Mouse (Mus musculus) layer of hippocampus, adult 6 months (tissue): Measurements from ENCODE around the gene Wfdc2. TPM values are rescaled to one million over a fixed set of nuclear protein-coding genes. Genes with fewer than 3 reads are reported as not detected.

Source experiments
- long read RNA-seq, 2 experiments: library from polyadenylated mRNA; unstranded; transcript quantifications; one replicate each; pipeline ENCODE4 v2.0.0; 2019 to 2020
- polyA plus RNA-seq: library from polyadenylated mRNA; unstranded; fragments of <200 nt; fragmentation: Nextera tagmentation; gene quantifications from 2 replicates; pipeline ENCODE4 v1.2.3, GENCODE M21; 2021

Gene Wfdc2
- 0.52 and 8.3 TPM in 2 replicates for polyA plus RNA-seq
- long read RNA-seq, experiment 1 = 0 reads
- long read RNA-seq, experiment 2 = 0 reads

GRCm38 (mm10) chr2:164562391-164563188 is at the start of gene Wfdc2:
Gene Wfdc2 (plus strand): TSS chr2:164562413.

GRCm38 (mm10) chr2:164573359-164573758 is 11.1 kb downstream of the Wfdc2 start, which contains the start of gene Spint3:
Gene Spint3 (minus strand): TSS chr2:164573459.

DNA sequence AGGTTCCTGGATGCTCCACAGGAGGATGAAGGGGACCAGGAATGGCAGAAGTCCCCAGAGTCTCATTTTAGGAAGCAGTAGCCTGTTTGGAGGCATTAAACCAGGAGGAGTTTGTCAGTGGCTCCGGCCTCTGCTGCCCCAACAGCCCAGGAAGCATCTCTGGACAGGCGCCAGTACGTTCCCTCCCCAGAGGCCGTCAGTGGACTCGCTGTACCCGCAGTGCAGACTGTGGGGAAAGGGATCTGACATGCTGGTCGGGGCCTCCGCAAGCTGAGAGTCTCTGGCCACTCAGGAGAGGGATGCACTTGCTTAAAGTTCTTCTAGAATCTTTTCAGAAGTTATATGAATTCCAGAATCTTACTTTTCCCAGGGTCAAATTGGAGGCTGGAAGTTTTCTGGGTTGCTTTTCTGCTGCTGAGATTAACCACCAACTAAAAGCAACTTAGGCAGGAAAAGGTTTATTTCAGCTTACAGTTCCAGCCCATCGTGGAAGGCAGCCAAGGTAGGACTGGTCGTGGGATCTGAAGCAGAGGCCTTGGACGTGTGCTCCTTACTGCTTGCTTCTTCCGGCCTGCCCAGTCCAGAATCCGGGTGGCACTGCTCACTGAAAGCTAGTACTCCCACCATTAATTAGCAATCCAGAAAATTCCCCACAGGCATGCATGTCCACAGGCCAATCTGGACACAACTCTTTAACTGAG is 23.0 kb downstream of the Wfdc2 start, which contains the start of gene Wfdc6a:
TSS of gene Wfdc6a (minus strand) at position 423 of the 701 bp plus-strand sequence.

GRCm38 (mm10) chr2:164593494-164593893 is 31.3 kb downstream of the Wfdc2 start, which contains the start of gene Eppin:
Gene Eppin (minus strand): TSS chr2:164593594.

GRCm38 (mm10) chr2:164613471-164613870 is 51.3 kb downstream of the Wfdc2 start, which contains the start of the genes Wfdc6b and Wfdc8:
Gene Wfdc6b (plus strand): TSS chr2:164613522.
Gene Wfdc8 (minus strand): TSS chr2:164613626.

Other genes starting within 250 kb of the Wfdc2 start
- not detected in 2 replicates for gene Svs6, start 245.7 kb upstream of the Wfdc2 start, polyA plus RNA-seq
- not detected in 2 replicates for gene Svs5, start 229.7 kb upstream of the Wfdc2 start, polyA plus RNA-seq
- 0.24 and 0.45 TPM in 2 replicates for gene Slpi, start 173.3 kb upstream of the Wfdc2 start, polyA plus RNA-seq
- gene Rbpjl, start 159.3 kb upstream of the Wfdc2 start, polyA plus RNA-seq = 0.21 TPM in 2 replicates
- gene Matn4, start 157.3 kb upstream of the Wfdc2 start, polyA plus RNA-seq = 2.3 and 2.6 TPM in 2 replicates
- gene Sdc4, start 118.5 kb upstream of the Wfdc2 start, polyA plus RNA-seq = 189 and 290 TPM in 2 replicates
- gene Sys1, start 105.4 kb upstream of the Wfdc2 start, polyA plus RNA-seq = 122 and 133 TPM in 2 replicates
- gene Gm20458, start 101.4 kb upstream of the Wfdc2 start, polyA plus RNA-seq = 8.3 and 10.1 TPM in 2 replicates
- gene Trp53tg5, start 88.7 kb upstream of the Wfdc2 start, polyA plus RNA-seq = not detected in 2 replicates
- 184 and 200 TPM in 2 replicates for gene Dbndd2, start 76.3 kb upstream of the Wfdc2 start, polyA plus RNA-seq
- gene Pigt, start 64.9 kb upstream of the Wfdc2 start, polyA plus RNA-seq = 48.8 and 68.4 TPM in 2 replicates
- gene Spint3, start 11.0 kb downstream of the Wfdc2 start, polyA plus RNA-seq = not detected in 2 replicates
- not detected in 2 replicates for gene Wfdc6a, start 23.0 kb downstream of the Wfdc2 start, polyA plus RNA-seq
- gene Eppin, start 31.2 kb downstream of the Wfdc2 start, polyA plus RNA-seq = not detected in 2 replicates
- not detected in 2 replicates for gene Wfdc6b, start 51.1 kb downstream of the Wfdc2 start, polyA plus RNA-seq
- not detected in 2 replicates for gene Wfdc8, start 51.2 kb downstream of the Wfdc2 start, polyA plus RNA-seq
- not detected in 2 replicates for gene Wfdc16, start 76.4 kb downstream of the Wfdc2 start, polyA plus RNA-seq
- gene Wfdc10, start 93.6 kb downstream of the Wfdc2 start, polyA plus RNA-seq = not detected in 2 replicates
- not detected in 2 replicates for gene Wfdc9, start 94.2 kb downstream of the Wfdc2 start, polyA plus RNA-seq
- gene Wfdc11, start 111.7 kb downstream of the Wfdc2 start, polyA plus RNA-seq = not detected in 2 replicates
- not detected in 2 replicates for gene Wfdc13, start 122.7 kb downstream of the Wfdc2 start, polyA plus RNA-seq
- gene Spint4, start 136.1 kb downstream of the Wfdc2 start, polyA plus RNA-seq = not detected in 2 replicates
- gene Spint5, start 152.9 kb downstream of the Wfdc2 start, polyA plus RNA-seq = not detected in 2 replicates
- gene Wfdc3, start 183.5 kb downstream of the Wfdc2 start, polyA plus RNA-seq = 3.3 and 3.5 TPM in 2 replicates
- gene Dnttip1, start 183.6 kb downstream of the Wfdc2 start, polyA plus RNA-seq = 4.1 and 5.2 TPM in 2 replicates
- 0.83 and 0.95 TPM in 2 replicates for gene Ube2c, start 207.5 kb downstream of the Wfdc2 start, polyA plus RNA-seq
- not detected in 2 replicates for gene Tnnc2, start 217.6 kb downstream of the Wfdc2 start, polyA plus RNA-seq
- 39.6 and 48.3 TPM in 2 replicates for gene Snx21, start 223.4 kb downstream of the Wfdc2 start, polyA plus RNA-seq
- 19.2 and 21.1 TPM in 2 replicates for gene Acot8, start 242.5 kb downstream of the Wfdc2 start, polyA plus RNA-seq
- 10.3 and 10.8 TPM in 2 replicates for gene Zswim3, start 242.7 kb downstream of the Wfdc2 start, polyA plus RNA-seq